Mouse (Mus musculus) thymus, adult 2 months (tissue): ENCODE data around the gene Gdf3.
"Not testable (repeated sequence)": the region's sequence is repeated elsewhere in the genome, so short reads cannot be mapped to it uniquely, and the experiment has no call there.

ENCODE experiments used
- CTCF ChIP-seq: fragments of 200-500 bp; IDR thresholded peaks from 2 replicates; pipeline ENCODE4 v1.5.1; 2012; ENCODE audit warnings: mild to moderate bottlenecking, control low read depth, low read length, moderate library complexity, borderline replicate concordance; ENCODE audit not compliant: control insufficient read depth, poor library complexity, insufficient read depth; ENCODE audit errors: extremely low read depth
- POLR2A ChIP-seq: fragments of 200-500 bp; IDR thresholded peaks from 2 replicates; pipeline ENCODE4 v1.6.1; 2012; ENCODE audit warnings: mild to moderate bottlenecking, low read length, control low read depth, moderate library complexity; ENCODE audit not compliant: control insufficient read depth, poor library complexity, insufficient read depth; ENCODE audit errors: extremely low read depth

GRCm38 (mm10) chr6:122575037-122575436, 34.9 kb downstream of the Gdf3 start:
- TF ChIP-seq POLR2A, CTCF: not testable (repeated sequence)
